Mouse (Mus musculus): ENCODE measurements around the gene Fam122b.
"Not testable (repeated sequence)": the region's sequence is repeated elsewhere in the genome, so short reads cannot be mapped to it uniquely, and the experiment has no call there.

Gene Fam122b

GRCm38 (mm10) chrX:53269289-53270062 lies at the start of gene Fam122b:
Gene Fam122b (minus strand): TSS chrX:53269805.
- DNase-seq (ENCODE audit: low spot score in 2 of 2) = peak; percentile 91 to 92

DNA sequence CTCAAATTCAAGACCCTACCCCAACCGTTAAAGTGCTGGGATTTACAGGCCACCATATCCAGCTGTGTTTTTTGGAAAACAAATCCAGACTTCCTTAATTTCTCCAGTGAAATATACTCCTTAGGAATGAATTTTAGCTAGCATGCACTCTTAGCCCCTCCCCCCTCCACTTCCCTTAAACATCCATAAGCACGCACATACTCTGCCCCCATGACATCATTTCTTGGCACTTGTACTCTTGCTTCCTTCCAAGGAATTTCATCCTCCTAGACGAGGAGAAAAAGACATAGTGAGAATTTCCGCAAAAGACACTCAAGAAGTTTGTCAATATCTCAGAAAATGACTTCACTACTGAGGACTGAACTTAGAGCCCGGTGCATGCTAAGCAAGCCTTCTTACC lies 18.3 kb upstream of the Fam122b start:
- no peak for DNase-seq (ENCODE audit: low spot score in 2 of 2)

- DNase-seq (ENCODE audit: low spot score in 2 of 2) = no peak
These were observed 3.5 kb upstream of the Fam122b start, which contains the start of gene Fam122c for GRCm38 (mm10) chrX:53273124-53273523. Gene Fam122c (plus strand): TSS chrX:53273424.

- DNase-seq (ENCODE audit: low spot score in 2 of 2) = not testable (repeated sequence)
These were observed 2.0 kb upstream of the Fam122b start for GRCm38 (mm10) chrX:53271628-53272027.

DNA sequence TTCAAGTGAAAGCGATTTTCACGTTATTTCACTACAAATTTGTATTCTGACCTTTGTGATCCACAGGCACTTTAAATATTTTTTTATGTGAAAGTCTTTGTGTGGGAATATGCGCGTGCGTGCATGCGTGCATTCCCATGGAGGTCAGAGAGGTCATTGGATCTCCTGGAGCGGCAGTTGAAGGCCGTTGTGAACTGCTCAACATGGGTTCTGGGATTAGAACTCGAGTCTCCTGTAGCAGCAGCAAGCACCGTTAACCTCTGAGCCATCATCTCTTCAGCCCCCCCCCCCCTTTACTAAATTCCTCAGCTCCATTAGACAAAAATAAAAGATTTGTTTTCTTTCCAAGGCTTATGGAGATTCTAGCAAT lies 443 bp upstream of the Fam122b start:
- DNase-seq (ENCODE audit: low spot score in 2 of 2) = no peak

- DNase-seq (ENCODE audit: low spot score in 2 of 2) = peak; percentile 34 to 55
These were observed 749 bp downstream of the Fam122b start for GRCm38 (mm10) chrX:53268856-53269255.

DNA sequence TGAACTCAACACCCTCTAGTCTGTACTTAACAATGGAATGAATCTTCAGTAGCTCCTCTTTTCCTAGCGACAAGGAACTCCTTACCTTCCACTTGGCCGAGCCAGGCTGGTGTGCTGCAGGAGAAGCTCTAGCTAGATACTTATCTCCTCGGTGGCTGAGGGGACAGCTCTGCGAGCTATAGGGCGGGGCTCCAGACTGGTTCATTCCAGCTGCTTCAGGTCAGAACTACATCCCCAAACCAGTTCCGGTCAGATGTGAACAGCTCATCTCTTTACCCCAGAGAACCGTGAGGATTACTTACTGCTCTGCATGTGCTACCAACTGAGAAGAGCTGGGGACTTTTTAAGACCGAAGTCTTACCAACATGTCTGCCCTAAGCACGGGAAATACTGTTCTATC lies 3.4 kb downstream of the Fam122b start:
- no peak for DNase-seq (ENCODE audit: low spot score in 2 of 2)

GRCm38 (mm10) chrX:53255195-53255594 lies 14.4 kb downstream of the Fam122b start:
- DNase-seq (ENCODE audit: low spot score in 2 of 2) = no peak

DNA sequence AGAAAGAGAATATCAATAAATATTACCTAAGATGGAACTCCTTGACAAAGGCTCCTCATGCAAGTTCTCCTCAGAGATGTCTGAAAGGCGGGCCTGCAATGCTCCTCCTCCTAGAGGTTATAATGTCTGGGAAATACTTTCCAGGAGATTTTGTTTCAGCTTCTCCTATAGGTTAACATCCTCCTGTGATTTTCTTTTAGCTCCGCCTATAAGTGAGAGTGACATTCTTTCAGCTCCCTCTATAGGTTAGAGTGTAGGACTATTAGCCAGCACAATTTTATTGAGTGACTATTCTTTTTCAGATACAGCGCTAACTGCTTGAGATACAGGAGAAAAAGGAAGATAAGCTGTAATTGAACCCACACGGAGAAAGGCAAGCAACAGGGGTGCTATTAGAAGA lies 29.6 kb downstream of the Fam122b start, which contains the start of gene Plac1:
Gene Plac1, minus strand, starts transcription at position 101 of the 400 bp plus-strand sequence.
- no peak for DNase-seq (ENCODE audit: low spot score in 2 of 2)

GRCm38 (mm10) chrX:53237971-53238370 lies 31.6 kb downstream of the Fam122b start:
- no peak for DNase-seq (ENCODE audit: low spot score in 2 of 2)

GRCm38 (mm10) chrX:53236404-53236803 lies 33.2 kb downstream of the Fam122b start:
- DNase-seq (ENCODE audit: low spot score in 2 of 2) = no peak

- no peak for DNase-seq (ENCODE audit: low spot score in 2 of 2)
These were observed 35.9 kb downstream of the Fam122b start for GRCm38 (mm10) chrX:53233689-53234088.

DNA sequence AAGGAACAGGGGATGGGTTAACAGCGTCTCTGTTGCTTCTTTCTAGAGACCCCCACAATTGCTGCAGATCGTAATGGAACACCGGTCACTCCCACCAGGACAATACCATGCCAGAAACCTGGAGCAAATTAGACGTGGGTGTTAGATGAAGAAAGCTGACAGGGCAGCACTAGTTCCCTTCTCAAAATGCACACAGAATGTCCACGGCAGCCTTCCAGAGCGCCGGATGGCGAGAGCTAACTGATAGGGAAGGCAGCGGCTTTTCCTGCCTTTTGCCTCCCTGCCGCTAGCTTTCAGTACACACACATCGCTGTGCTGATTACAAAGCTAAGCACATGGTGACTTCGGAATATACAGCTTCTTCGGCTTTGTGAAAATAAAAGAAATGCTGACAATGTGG lies 37.6 kb downstream of the Fam122b start:
- DNase-seq (ENCODE audit: low spot score in 2 of 2) = peak in 1 of 2 experiments; percentile 2

- DNase-seq (ENCODE audit: low spot score in 2 of 2) = no peak
These were observed 45.2 kb downstream of the Fam122b start for GRCm38 (mm10) chrX:53224353-53224944.

- peak; percentile 27 to 32 for DNase-seq (ENCODE audit: low spot score in 2 of 2)
These were observed 48.8 kb downstream of the Fam122b start for GRCm38 (mm10) chrX:53220855-53221254.

GRCm38 (mm10) chrX:53214557-53215229 lies 54.9 kb downstream of the Fam122b start:
- peak in 1 of 2 experiments; percentile 10 for DNase-seq (ENCODE audit: low spot score in 2 of 2)

GRCm38 (mm10) chrX:53213838-53214237 lies 55.8 kb downstream of the Fam122b start:
- DNase-seq (ENCODE audit: low spot score in 2 of 2) = peak in 1 of 2 experiments; percentile 1

- DNase-seq (ENCODE audit: low spot score in 2 of 2) = no peak
These were observed 57.1 kb downstream of the Fam122b start for GRCm38 (mm10) chrX:53212485-53212884.

DNA sequence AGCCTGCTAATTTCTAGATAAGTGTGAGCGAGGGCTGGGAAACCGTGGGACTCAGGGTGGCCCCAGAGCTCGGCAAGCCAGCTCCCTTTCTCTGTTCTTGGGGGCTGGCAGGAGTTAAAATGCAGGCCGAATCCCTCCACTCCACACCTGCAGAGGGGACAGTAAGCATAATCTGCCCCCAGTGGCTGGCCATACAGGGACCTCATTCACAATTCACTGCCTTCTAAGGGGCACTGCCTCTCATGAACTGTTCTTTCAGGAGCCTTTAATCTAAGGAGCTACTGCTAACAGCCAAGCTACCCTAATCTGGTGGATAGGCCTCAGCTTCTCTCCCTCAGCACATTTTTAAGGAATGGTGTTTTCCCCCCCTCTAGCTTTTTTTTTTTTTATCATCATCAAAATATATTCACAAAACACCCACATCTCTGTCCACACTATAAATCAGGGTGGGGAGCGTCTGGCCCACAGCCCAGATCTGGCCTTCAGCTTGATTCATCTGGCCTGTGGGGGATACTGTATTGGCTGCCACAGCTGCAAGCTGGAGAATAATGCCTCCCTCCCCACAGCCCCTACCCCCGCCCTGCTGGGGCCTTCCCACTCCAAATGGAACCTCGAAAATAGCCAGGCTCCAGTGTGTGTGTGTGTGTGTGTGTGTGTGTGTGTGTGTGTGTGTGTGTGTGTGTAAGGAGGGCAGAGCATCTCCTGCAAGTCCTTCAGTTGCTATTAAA lies 57.7 kb downstream of the Fam122b start:
- peak; percentile 20 to 44 for DNase-seq (ENCODE audit: low spot score in 2 of 2)

GRCm38 (mm10) chrX:53209431-53209830 lies 60.2 kb downstream of the Fam122b start:
- DNase-seq (ENCODE audit: low spot score in 2 of 2) = no peak

- DNase-seq (ENCODE audit: low spot score in 2 of 2) = no peak
These were observed 64.8 kb downstream of the Fam122b start for GRCm38 (mm10) chrX:53204690-53205311.
